Mouse (Mus musculus) frontal cortex, postnatal 25 days (tissue): ENCODE measurements at regions not wholly inside any gene's neighbourhood (a gene's known extent, or its start where the extent isn't known, plus 50 kb on each side); places are given as distances from the start of the nearest gene placed in this dataset.

Experiments used
- DNase-seq, 2 experiments: peaks; one replicate each; pipeline ENCODE4 v3.0.0; 2022; ENCODE audit warnings: low spot score in 2 of 2

GRCm38 (mm10) chr10:125790924-125791323 lies 175.0 kb upstream of the Lrig3 start:
- DNase-seq = no peak

- DNase-seq = no peak
These were observed 171.5 kb upstream of the Lrig3 start for GRCm38 (mm10) chr10:125794504-125794903.

GRCm38 (mm10) chr10:125795323-125795722 lies 170.6 kb upstream of the Lrig3 start:
- no peak for DNase-seq

GRCm38 (mm10) chr10:125798678-125799077 lies 167.3 kb upstream of the Lrig3 start:
- no peak for DNase-seq

- DNase-seq = no peak
These were observed 165.3 kb upstream of the Lrig3 start for GRCm38 (mm10) chr10:125800572-125801114.

- DNase-seq = no peak
These were observed 164.5 kb upstream of the Lrig3 start for GRCm38 (mm10) chr10:125801450-125801849.

GRCm38 (mm10) chr10:125802923-125803583 lies 162.9 kb upstream of the Lrig3 start:
- DNase-seq = no peak

GRCm38 (mm10) chr10:125809763-125810361 lies 156.1 kb upstream of the Lrig3 start:
- no peak for DNase-seq

- DNase-seq = no peak
These were observed 155.4 kb upstream of the Lrig3 start for GRCm38 (mm10) chr10:125810590-125810989.

GRCm38 (mm10) chr10:125814191-125814887 lies 151.6 kb upstream of the Lrig3 start:
- DNase-seq = no peak

GRCm38 (mm10) chr10:125832134-125832533 lies 133.8 kb upstream of the Lrig3 start:
- no peak for DNase-seq

- no peak for DNase-seq
These were observed 133.2 kb upstream of the Lrig3 start for GRCm38 (mm10) chr10:125832764-125833163.

GRCm38 (mm10) chr10:125833989-125834388 lies 132.0 kb upstream of the Lrig3 start:
- no peak for DNase-seq

GRCm38 (mm10) chr10:125838982-125839381 lies 127.0 kb upstream of the Lrig3 start:
- DNase-seq = no peak

GRCm38 (mm10) chr10:125839621-125840141 lies 126.3 kb upstream of the Lrig3 start:
- DNase-seq = no peak

- no peak for DNase-seq
These were observed 125.6 kb upstream of the Lrig3 start for GRCm38 (mm10) chr10:125840388-125840787.

GRCm38 (mm10) chr10:125844336-125844865 lies 121.6 kb upstream of the Lrig3 start:
- no peak for DNase-seq

GRCm38 (mm10) chr10:125845014-125845514 lies 120.9 kb upstream of the Lrig3 start:
- DNase-seq = no peak

GRCm38 (mm10) chr10:125850370-125850769 lies 115.6 kb upstream of the Lrig3 start:
- DNase-seq = no peak

GRCm38 (mm10) chr10:125861734-125862133 lies 104.2 kb upstream of the Lrig3 start:
- DNase-seq = no peak

- no peak for DNase-seq
These were observed 99.6 kb upstream of the Lrig3 start for GRCm38 (mm10) chr10:125866346-125866745.

GRCm38 (mm10) chr10:125884563-125884962 lies 81.4 kb upstream of the Lrig3 start:
- DNase-seq = no peak
